Mouse (Mus musculus): ENCODE data around the gene Itgb4. TPM values are rescaled to one million over a fixed set of nuclear protein-coding genes. Genes with fewer than 3 reads are reported as not detected.

Itgb4 gene
- polyA plus RNA-seq, 1 experiment from 2014 or later, result 0.83 TPM

DNA sequence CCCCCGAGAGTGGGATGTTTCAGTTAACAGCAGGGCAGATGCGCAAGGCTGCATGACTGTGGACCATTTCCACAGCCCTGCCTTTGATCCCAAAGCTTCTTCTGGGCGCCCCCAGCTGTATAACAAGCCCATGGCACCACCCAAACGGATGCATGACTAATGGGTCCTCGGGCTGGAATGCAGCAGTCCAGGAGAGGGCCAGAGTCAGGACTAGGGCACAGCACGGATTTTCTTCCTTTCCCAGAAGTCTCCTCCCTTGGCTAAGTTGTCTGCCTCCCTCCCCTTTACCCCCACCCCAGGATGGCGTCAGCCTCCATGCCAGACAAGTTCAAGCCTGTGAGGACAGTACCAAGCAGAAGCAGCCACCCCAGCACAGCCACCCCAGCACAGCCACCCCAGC is 16.5 kb upstream of the Itgb4 start:
- H3K27me3 ChIP-seq (ENCODE audit: control insufficient read depth, insufficient read depth, low read length), result no peaks in the 10 kb centered on the region
- no peak overlapping the region for H3K4me3 ChIP-seq (ENCODE audit: low read depth, low read length)
- peaks cover 10% of the 10 kb centered on the region for H3K36me3 ChIP-seq (replicated peaks; ENCODE audit: control insufficient read depth, insufficient read depth, low read depth, low read length)
- WGBS, result 58% methylated on average over 7 of the region's 7 CpGs
- DNase-seq (ENCODE audit: low spot score), result no peak
- H3K9me3 ChIP-seq (replicated peaks; ENCODE audit: control insufficient read depth, low read length), result no peaks in the 10 kb centered on the region
- no peak overlapping the region for H3K4me2 ChIP-seq (ENCODE audit: low read depth, low read length)
- H3K4me1 ChIP-seq (ENCODE audit: control insufficient read depth, insufficient read depth, low read length), result no peaks in the 10 kb centered on the region
- no peak overlapping the region for H3K9ac ChIP-seq (replicated peaks; ENCODE audit: low read length)
- no peak for ATAC-seq (replicated peaks; ENCODE audit: insufficient number of reproducible peaks, low FRiP score, low TSS enrichment, low read depth)
- H3K27ac ChIP-seq (replicated peaks; ENCODE audit: low read depth, low read length), result no peak overlapping the region

GRCm38 (mm10) chr11:115959018-115959417 is 15.5 kb upstream of the Itgb4 start:
- peaks cover 10% of the 10 kb centered on the region for H3K36me3 ChIP-seq (replicated peaks; ENCODE audit: control insufficient read depth, insufficient read depth, low read depth, low read length)
- DNase-seq (ENCODE audit: low spot score), result no peak
- WGBS, result 97% methylated on average over 9 of the region's 9 CpGs

DNA sequence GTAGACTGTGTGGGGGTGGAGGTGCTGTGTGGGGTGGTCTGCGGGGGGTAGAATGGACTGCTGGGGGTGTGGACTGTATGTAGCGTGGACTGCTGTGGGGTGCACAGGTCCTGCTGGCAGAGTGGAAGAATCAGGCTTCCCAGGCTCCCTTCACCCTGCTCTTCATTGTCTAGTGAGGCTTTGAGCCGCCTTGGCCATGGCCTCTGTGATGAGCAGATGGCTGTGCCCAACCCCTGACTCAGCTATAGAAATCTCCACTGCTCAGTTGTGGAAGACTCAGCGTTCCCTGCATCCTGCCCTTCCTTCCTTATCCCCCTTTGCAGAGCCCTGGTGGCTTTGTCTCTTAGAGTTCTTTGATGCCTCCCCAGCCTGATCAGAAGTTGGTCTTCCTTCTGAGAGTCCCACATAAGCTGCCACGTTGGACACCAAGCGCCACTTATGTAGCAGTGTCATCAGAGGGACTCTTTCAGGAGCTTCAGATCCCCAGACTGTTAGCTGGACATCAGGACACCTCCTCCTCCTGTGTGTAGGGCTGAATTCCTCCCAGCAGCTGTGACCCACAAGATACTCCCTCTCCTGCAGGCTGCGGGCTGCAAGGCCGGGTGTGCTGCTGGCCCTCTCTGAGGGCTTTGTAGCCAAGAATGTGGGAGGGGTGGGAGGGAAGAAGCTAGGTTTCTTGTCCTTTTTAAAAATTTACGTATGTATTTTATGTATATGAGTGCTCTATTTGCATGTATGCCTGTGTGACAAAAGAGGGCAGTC is 11.7 kb upstream of the Itgb4 start:
- Histone ChIP-seq H3K4me2 (ENCODE audit: low read depth, low read length) (no peak overlapping the region), H3K4me3 (ENCODE audit: low read depth, low read length) (no peak overlapping the region), H3K4me1 (ENCODE audit: control insufficient read depth, insufficient read depth, low read length) (no peaks in the 10 kb centered on the region), H3K9ac (replicated peaks; ENCODE audit: low read length) (no peak overlapping the region), H3K9me3 (replicated peaks; ENCODE audit: control insufficient read depth, low read length) (no peaks in the 10 kb centered on the region), H3K27me3 (ENCODE audit: control insufficient read depth, insufficient read depth, low read length) (no peaks in the 10 kb centered on the region), H3K27ac (replicated peaks; ENCODE audit: low read depth, low read length) (no peak overlapping the region), H3K36me3 (replicated peaks; ENCODE audit: control insufficient read depth, insufficient read depth, low read depth, low read length) (peaks cover 12% of the 10 kb centered on the region)
- ATAC-seq (replicated peaks; ENCODE audit: insufficient number of reproducible peaks, low FRiP score, low TSS enrichment, low read depth), result no peak
- WGBS, result 93% methylated on average over 9 of the region's 9 CpGs
- DNase-seq (ENCODE audit: low spot score), result no peak

More at GRCm38 (mm10) chr11:115959018-115959417, 15.5 kb upstream of the Itgb4 start:
- Histone ChIP-seq H3K4me3 (ENCODE audit: low read depth, low read length) (no peak overlapping the region), H3K27me3 (ENCODE audit: control insufficient read depth, insufficient read depth, low read length) (no peaks in the 10 kb centered on the region), H3K4me2 (ENCODE audit: low read depth, low read length) (no peak overlapping the region), H3K9ac (replicated peaks; ENCODE audit: low read length) (no peak overlapping the region), H3K27ac (replicated peaks; ENCODE audit: low read depth, low read length) (no peak overlapping the region), H3K9me3 (replicated peaks; ENCODE audit: control insufficient read depth, low read length) (no peaks in the 10 kb centered on the region), H3K4me1 (ENCODE audit: control insufficient read depth, insufficient read depth, low read length) (no peaks in the 10 kb centered on the region)
- ATAC-seq (replicated peaks; ENCODE audit: insufficient number of reproducible peaks, low FRiP score, low TSS enrichment, low read depth), result no peak

GRCm38 (mm10) chr11:115964977-115965604 is 9.4 kb upstream of the Itgb4 start:
- Histone ChIP-seq H3K9ac (replicated peaks; ENCODE audit: low read length) (no peak overlapping the region), H3K4me2 (ENCODE audit: low read depth, low read length) (no peak overlapping the region), H3K9me3 (replicated peaks; ENCODE audit: control insufficient read depth, low read length) (no peaks in the 10 kb centered on the region), H3K27ac (replicated peaks; ENCODE audit: low read depth, low read length) (no peak overlapping the region), H3K4me1 (ENCODE audit: control insufficient read depth, insufficient read depth, low read length) (no peaks in the 10 kb centered on the region), H3K36me3 (replicated peaks; ENCODE audit: control insufficient read depth, insufficient read depth, low read depth, low read length) (peaks cover 12% of the 10 kb centered on the region), H3K4me3 (ENCODE audit: low read depth, low read length) (no peak overlapping the region), H3K27me3 (ENCODE audit: control insufficient read depth, insufficient read depth, low read length) (no peaks in the 10 kb centered on the region)
- DNase-seq (ENCODE audit: low spot score) (no peak), ATAC-seq (replicated peaks; ENCODE audit: insufficient number of reproducible peaks, low FRiP score, low TSS enrichment, low read depth) (no peak)
- 87% methylated on average over 10 of the region's 10 CpGs for WGBS

DNA sequence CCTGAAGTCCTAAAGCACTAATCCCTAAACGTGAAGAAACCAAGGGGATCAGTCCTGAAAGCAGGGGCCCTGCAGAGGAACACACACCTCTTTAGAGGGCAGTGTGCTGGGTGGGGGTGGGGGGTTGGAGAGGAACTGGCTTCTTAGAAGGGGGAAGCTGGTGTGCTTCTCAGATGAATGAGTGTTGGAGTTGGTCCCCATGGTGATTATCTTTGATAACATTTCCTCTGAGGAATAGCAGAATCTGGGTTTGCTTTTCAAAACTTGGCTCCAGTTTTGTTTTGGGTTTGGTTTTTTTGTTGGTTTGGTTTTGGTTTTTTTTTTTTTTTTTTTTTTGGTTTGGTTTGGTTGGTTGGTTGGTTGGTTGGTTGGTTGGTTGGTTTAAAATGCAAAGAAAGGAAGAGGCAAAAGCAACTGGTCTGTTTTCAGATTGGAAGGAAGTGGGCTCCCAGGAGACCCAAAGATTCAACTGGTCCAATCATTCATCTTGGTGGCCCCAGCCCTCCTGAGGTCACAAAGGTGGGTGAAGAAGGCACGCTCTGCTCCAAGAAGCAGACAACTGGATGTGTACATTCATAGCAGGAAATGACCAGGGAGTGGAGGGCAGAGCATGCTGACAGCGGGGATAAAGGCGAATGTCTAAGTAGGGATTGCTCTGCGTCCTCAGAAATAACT is 5.6 kb upstream of the Itgb4 start:
- Histone ChIP-seq H3K9ac (replicated peaks; ENCODE audit: low read length) (no peak overlapping the region), H3K9me3 (replicated peaks; ENCODE audit: control insufficient read depth, low read length) (no peaks in the 10 kb centered on the region), H3K4me3 (ENCODE audit: low read depth, low read length) (no peak overlapping the region), H3K27me3 (ENCODE audit: control insufficient read depth, insufficient read depth, low read length) (peaks cover 4% of the 10 kb centered on the region), H3K27ac (replicated peaks; ENCODE audit: low read depth, low read length) (no peak overlapping the region), H3K4me2 (ENCODE audit: low read depth, low read length) (no peak overlapping the region), H3K4me1 (ENCODE audit: control insufficient read depth, insufficient read depth, low read length) (no peaks in the 10 kb centered on the region), H3K36me3 (replicated peaks; ENCODE audit: control insufficient read depth, insufficient read depth, low read depth, low read length) (peaks cover 7% of the 10 kb centered on the region)
- ATAC-seq (replicated peaks; ENCODE audit: insufficient number of reproducible peaks, low FRiP score, low TSS enrichment, low read depth) (no peak), DNase-seq (ENCODE audit: low spot score) (no peak)
- 64% methylated on average over 5 of the region's 5 CpGs for WGBS

DNA sequence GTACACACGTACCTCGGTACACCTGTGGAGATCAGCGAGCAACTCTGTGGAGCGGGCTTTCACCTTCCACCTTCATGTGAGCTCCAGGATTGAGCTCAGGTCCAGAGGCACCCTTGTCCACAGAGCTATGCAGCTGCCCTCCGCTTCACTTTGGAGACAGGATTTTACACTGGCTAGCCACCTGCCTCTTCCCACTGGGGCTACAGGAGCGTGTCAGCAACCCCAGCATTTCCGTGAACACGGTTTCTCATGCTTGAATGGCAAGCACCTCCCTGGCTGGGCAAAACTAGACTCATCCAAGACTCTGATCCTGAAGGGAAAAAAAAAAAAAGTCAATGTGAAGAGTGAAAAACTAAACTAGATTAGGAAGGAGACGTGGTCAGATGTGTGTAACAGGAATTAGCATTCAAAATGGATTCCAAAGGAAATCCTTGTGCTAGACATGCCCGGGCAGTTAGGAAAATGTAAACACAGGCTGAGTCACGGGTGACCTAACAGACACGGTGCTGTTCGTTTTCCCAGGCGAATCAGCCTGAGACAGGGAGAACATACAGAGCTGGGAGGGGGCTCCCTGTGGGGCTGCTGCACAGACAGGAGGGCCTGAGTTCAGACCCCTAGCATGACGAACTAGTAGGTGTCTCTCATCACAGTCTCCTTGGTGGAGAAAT is 4.4 kb upstream of the Itgb4 start:
- WGBS, result 55% methylated on average over 15 of the region's 15 CpGs
- Histone ChIP-seq H3K4me2 (ENCODE audit: low read depth, low read length) (no peak overlapping the region), H3K4me3 (ENCODE audit: low read depth, low read length) (no peak overlapping the region), H3K4me1 (ENCODE audit: control insufficient read depth, insufficient read depth, low read length) (no peaks in the 10 kb centered on the region; the same call in 1 of the 2 replicates), H3K9me3 (replicated peaks; ENCODE audit: control insufficient read depth, low read length) (no peaks in the 10 kb centered on the region), H3K27ac (replicated peaks; ENCODE audit: low read depth, low read length) (no peak overlapping the region), H3K9ac (replicated peaks; ENCODE audit: low read length) (no peak overlapping the region), H3K36me3 (replicated peaks; ENCODE audit: control insufficient read depth, insufficient read depth, low read depth, low read length) (peaks cover 2% of the 10 kb centered on the region), H3K27me3 (ENCODE audit: control insufficient read depth, insufficient read depth, low read length) (peaks cover 17% of the 10 kb centered on the region)
- DNase-seq (ENCODE audit: low spot score) (no peak), ATAC-seq (replicated peaks; ENCODE audit: insufficient number of reproducible peaks, low FRiP score, low TSS enrichment, low read depth) (no peak)

DNA sequence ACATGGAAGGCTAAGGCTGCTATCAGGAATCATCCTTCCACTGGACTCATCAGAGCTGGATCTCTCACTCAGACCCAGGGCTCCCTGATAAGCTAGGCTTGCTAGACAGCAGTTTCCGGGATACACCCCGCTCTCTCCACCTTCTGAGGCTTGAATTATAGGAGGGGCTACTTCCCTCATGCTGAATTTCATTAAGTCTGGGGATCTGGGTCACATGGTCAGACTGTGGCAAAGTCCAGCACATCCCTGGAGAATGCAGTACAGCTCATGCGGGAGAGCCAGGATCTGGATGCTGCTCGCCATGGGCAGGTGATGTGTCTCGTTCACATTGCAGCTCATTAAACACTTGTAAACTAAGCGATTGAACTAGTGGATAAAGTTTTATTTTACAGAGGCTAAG is 3.5 kb upstream of the Itgb4 start:
- ATAC-seq (replicated peaks; ENCODE audit: insufficient number of reproducible peaks, low FRiP score, low TSS enrichment, low read depth), result no peak
- Histone ChIP-seq H3K4me3 (ENCODE audit: low read depth, low read length) (no peak overlapping the region), H3K9ac (replicated peaks; ENCODE audit: low read length) (no peak overlapping the region), H3K27ac (replicated peaks; ENCODE audit: low read depth, low read length) (no peak overlapping the region), H3K9me3 (replicated peaks; ENCODE audit: control insufficient read depth, low read length) (no peaks in the 10 kb centered on the region), H3K4me2 (ENCODE audit: low read depth, low read length) (no peak overlapping the region), H3K4me1 (ENCODE audit: control insufficient read depth, insufficient read depth, low read length) (no peaks in the 10 kb centered on the region; the same call in 1 of the 2 replicates), H3K36me3 (replicated peaks; ENCODE audit: control insufficient read depth, insufficient read depth, low read depth, low read length) (no peaks in the 10 kb centered on the region; the same call in 1 of the 2 replicates), H3K27me3 (ENCODE audit: control insufficient read depth, insufficient read depth, low read length) (peaks cover 26% of the 10 kb centered on the region)
- 72% methylated on average over 6 of the region's 6 CpGs for WGBS
- DNase-seq (ENCODE audit: low spot score), result no peak

Data from embryonic facial prominence, embryonic 11.5 days (tissue).